Mouse (Mus musculus) ES-Bruce4 (cell line): ENCODE data around the gene Tiam1. TPM values are rescaled to one million over a fixed set of nuclear protein-coding genes. Genes with fewer than 3 reads are reported as not detected.

Experiments
- H3K27ac ChIP-seq: 2 replicates; pipeline ENCODE4 v1.5.1; 2012; ENCODE audit warnings: low read length, inconsistent platforms; ENCODE audit not compliant: insufficient read depth
- H3K27me3 ChIP-seq: 2 replicates; pipeline ENCODE4 v1.6.1; 2012; ENCODE audit warnings: mild to moderate bottlenecking, low read length, inconsistent platforms; ENCODE audit not compliant: control insufficient read depth, poor library complexity, insufficient read depth, severe bottlenecking
- H3K36me3 ChIP-seq: 2 replicates; pipeline ENCODE4 v1.6.1; 2012; ENCODE audit warnings: inconsistent platforms, mild to moderate bottlenecking, low read length, moderate library complexity; ENCODE audit not compliant: control insufficient read depth, poor library complexity, insufficient read depth, severe bottlenecking
- H3K4me1 ChIP-seq: one replicate; pipeline ENCODE4 v1.8.1; 2011; ENCODE audit warnings: low read length; ENCODE audit not compliant: control insufficient read depth, insufficient read depth
- H3K4me3 ChIP-seq: 2 replicates; pipeline ENCODE4 v1.5.1; 2011; ENCODE audit warnings: low read depth, mild to moderate bottlenecking, low read length
- H3K9ac ChIP-seq: 2 replicates; pipeline ENCODE4 v1.6.1; 2012; ENCODE audit warnings: low read depth, mild to moderate bottlenecking, inconsistent platforms; ENCODE audit not compliant: poor library complexity, severe bottlenecking
- H3K9me3 ChIP-seq: replicated peaks from 2 replicates; pipeline ENCODE4 v1.6.1; 2012; ENCODE audit warnings: mild to moderate bottlenecking, low read length, inconsistent platforms; ENCODE audit not compliant: control insufficient read depth, poor library complexity, insufficient read depth, severe bottlenecking
- CTCF ChIP-seq: IDR thresholded peaks from one replicate; pipeline ENCODE4 v1.8.1; 2011; ENCODE audit warnings: low read depth, low read length
- EP300 ChIP-seq: IDR thresholded peaks from 2 replicates; pipeline ENCODE4 v1.6.1; 2011; ENCODE audit warnings: low read depth, low read length; ENCODE audit not compliant: insufficient read depth
- POLR2A ChIP-seq: IDR thresholded peaks from one replicate; pipeline ENCODE4 v1.8.1; 2011; ENCODE audit warnings: low read length; ENCODE audit not compliant: insufficient read depth
- polyA plus RNA-seq: library from polyadenylated mRNA; stranded (reverse); fragments of >200 nt; gene quantifications from 2 replicates; pipeline ENCODE4 v1.2.4, GENCODE M21; 2011; ENCODE audit warnings: low read depth; ENCODE audit not compliant: missing spikeins, insufficient read depth, insufficient read length

Gene Tiam1
- polyA plus RNA-seq, 1 experiment = 24.4 TPM

- H3K9ac ChIP-seq = no peak overlapping the region
- H3K36me3 ChIP-seq = no peaks in the 10 kb centered on the region
- no peak overlapping the region for H3K27ac ChIP-seq
- no peaks in the 10 kb centered on the region for H3K4me1 ChIP-seq
- no peak overlapping the region for H3K4me3 ChIP-seq
- no peaks in the 10 kb centered on the region for H3K27me3 ChIP-seq
- H3K9me3 ChIP-seq = no peaks in the 10 kb centered on the region
- no peak for TF ChIP-seq CTCF
- TF ChIP-seq POLR2A = no peak
- no peak for TF ChIP-seq EP300
Measured at GRCm38 (mm10) chr16:89968058-89968457, 175.5 kb downstream of the Tiam1 start.

GRCm38 (mm10) chr16:89962876-89963275, 180.7 kb downstream of the Tiam1 start:
- no peak for TF ChIP-seq POLR2A
- TF ChIP-seq CTCF = no peak
- TF ChIP-seq EP300 = no peak

DNA sequence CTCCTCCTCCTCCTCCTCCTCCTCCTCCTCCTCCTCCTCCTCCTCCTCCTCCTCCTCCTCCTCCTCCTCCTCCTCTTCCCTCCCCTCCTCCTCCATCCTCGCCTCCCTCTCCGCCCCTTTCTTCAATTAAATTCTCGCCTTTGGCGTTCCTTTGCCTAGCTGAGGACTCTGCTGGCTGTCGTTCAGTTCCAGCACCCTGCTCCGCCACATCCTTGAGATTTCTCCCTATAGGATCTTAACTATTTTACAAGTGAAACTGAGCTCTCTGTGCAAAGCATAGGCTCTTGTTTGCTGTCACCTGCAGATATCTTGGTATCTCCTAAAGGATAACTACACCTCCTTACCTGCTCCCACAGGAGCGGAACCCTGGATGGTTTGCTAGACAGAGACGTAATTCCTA, 182.7 kb downstream of the Tiam1 start:
- H3K27ac ChIP-seq = no peak overlapping the region
- no peaks in the 10 kb centered on the region for H3K9me3 ChIP-seq
- no peak for TF ChIP-seq CTCF
- no peak for TF ChIP-seq POLR2A
- TF ChIP-seq EP300 = no peak
- H3K27me3 ChIP-seq = no peaks in the 10 kb centered on the region
- 0 out of 2 replicates have a peak overlapping the region, but pooled peaks have one; percentile 53 for H3K9ac ChIP-seq
- no peak overlapping the region for H3K4me3 ChIP-seq
- H3K4me1 ChIP-seq = peaks cover 5% of the 10 kb centered on the region
- H3K36me3 ChIP-seq = no peaks in the 10 kb centered on the region

More at GRCm38 (mm10) chr16:89962876-89963275, 180.7 kb downstream of the Tiam1 start:
- H3K36me3 ChIP-seq = no peaks in the 10 kb centered on the region
- no peak overlapping the region for H3K27ac ChIP-seq
- H3K4me1 ChIP-seq = peaks cover 3% of the 10 kb centered on the region
- H3K27me3 ChIP-seq = no peaks in the 10 kb centered on the region
- H3K9me3 ChIP-seq = no peaks in the 10 kb centered on the region
- H3K4me3 ChIP-seq = no peak overlapping the region
- no peak overlapping the region for H3K9ac ChIP-seq

GRCm38 (mm10) chr16:89960186-89960878, 183.2 kb downstream of the Tiam1 start:
- peak overlapping the region; percentile 53; the same call in 1 of the 2 replicates for H3K9ac ChIP-seq
- TF ChIP-seq EP300 (0 out of 2 replicates have a peak, but pooled peaks have one; percentile 32), POLR2A (no peak)
- peaks cover 5% of the 10 kb centered on the region for H3K4me1 ChIP-seq

DNA sequence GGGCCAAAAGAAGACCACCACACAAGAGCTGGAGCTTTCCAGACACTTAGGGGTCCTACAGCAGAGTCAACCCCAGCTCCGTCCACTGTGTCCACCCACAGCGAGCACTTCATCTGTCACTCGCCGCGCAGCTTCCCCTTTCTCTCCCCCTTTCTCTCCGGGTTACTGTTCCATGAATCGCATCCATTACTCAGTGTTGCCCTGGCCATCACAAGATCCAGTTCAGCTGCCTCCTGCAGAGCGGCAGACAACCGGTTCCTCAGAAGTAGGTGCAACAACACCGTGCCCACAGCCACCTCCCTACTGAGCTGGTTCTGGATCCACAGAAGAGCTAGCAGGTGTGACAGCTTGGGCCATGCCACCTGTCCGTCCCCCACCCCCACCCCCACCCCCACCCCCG, 184.6 kb downstream of the Tiam1 start:
- Histone ChIP-seq H3K27ac (no peak overlapping the region), H3K27me3 (no peaks in the 10 kb centered on the region), H3K9ac (no peak overlapping the region), H3K4me1 (peaks cover 5% of the 10 kb centered on the region), H3K9me3 (no peaks in the 10 kb centered on the region), H3K4me3 (no peak overlapping the region), H3K36me3 (no peaks in the 10 kb centered on the region)
- TF ChIP-seq EP300 (no peak), POLR2A (no peak), CTCF (no peak)

More at GRCm38 (mm10) chr16:89960186-89960878, 183.2 kb downstream of the Tiam1 start:
- H3K27me3 ChIP-seq = no peaks in the 10 kb centered on the region
- H3K9me3 ChIP-seq = no peaks in the 10 kb centered on the region
- H3K36me3 ChIP-seq = no peaks in the 10 kb centered on the region
- peak overlapping the region; percentile 32 for H3K4me3 ChIP-seq
- 0 out of 2 replicates have a peak overlapping the region, but pooled peaks have one; percentile 3 for H3K27ac ChIP-seq

GRCm38 (mm10) chr16:89958030-89958429, 185.5 kb downstream of the Tiam1 start:
- H3K9me3 ChIP-seq = no peaks in the 10 kb centered on the region
- H3K9ac ChIP-seq = no peak overlapping the region
- H3K4me3 ChIP-seq = no peak overlapping the region
- H3K4me1 ChIP-seq = peaks cover 5% of the 10 kb centered on the region
- H3K36me3 ChIP-seq = no peaks in the 10 kb centered on the region
- no peak overlapping the region for H3K27ac ChIP-seq
- TF ChIP-seq POLR2A (no peak), EP300 (no peak), CTCF (no peak)
- H3K27me3 ChIP-seq = no peaks in the 10 kb centered on the region
